Mouse (Mus musculus) liver, postnatal 0 days (tissue): ENCODE results near the gene Krtap9-3. TPM values are rescaled to one million over a fixed set of nuclear protein-coding genes. Genes with fewer than 3 reads are reported as not detected.

Experiments used
- ATAC-seq: fragments of 200-750 bp; cut with Nextera tagmentation; 2 replicates; pipeline ENCODE4 v1.8.0; 2017; ENCODE audit warnings: mild to moderate bottlenecking, moderate library complexity
- DNase-seq: peaks from one replicate; pipeline ENCODE4 v3.0.0-alpha.2; 2016
- H3K27ac ChIP-seq: fragments of 300-500 bp; sonication (generic); 2 replicates; pipeline ENCODE4 v1.5.1; 2014; ENCODE audit warnings: antibody characterized with exemption, moderate library complexity, mild to moderate bottlenecking, low read depth
- H3K27me3 ChIP-seq: fragments of 300-500 bp; sonication (generic); 2 replicates; pipeline ENCODE4 v1.6.1; 2014; ENCODE audit warnings: low read length, control low read depth, mixed read lengths; ENCODE audit not compliant: insufficient read depth
- H3K36me3 ChIP-seq: fragments of 300-500 bp; sonication (generic); replicated peaks from 2 replicates; pipeline ENCODE4 v1.6.1; 2014; ENCODE audit warnings: mild to moderate bottlenecking, control low read depth, low read length, moderate library complexity, mixed read lengths; ENCODE audit not compliant: insufficient read depth
- H3K4me1 ChIP-seq: fragments of 300-500 bp; sonication (generic); 2 replicates; pipeline ENCODE4 v1.6.1; 2014; ENCODE audit warnings: antibody characterized with exemption, mild to moderate bottlenecking, control low read depth; ENCODE audit not compliant: insufficient read depth
- H3K4me2 ChIP-seq: fragments of 300-500 bp; sonication (generic); 2 replicates; pipeline ENCODE4 v1.6.1; 2014; ENCODE audit warnings: low read depth, mild to moderate bottlenecking, low read length, moderate library complexity, mixed read lengths
- H3K4me3 ChIP-seq: fragments of 300-500 bp; sonication (generic); 2 replicates; pipeline ENCODE4 v1.5.1; 2014; ENCODE audit warnings: low read depth, low read length
- H3K9ac ChIP-seq: fragments of 300-500 bp; sonication (generic); replicated peaks from 2 replicates; pipeline ENCODE4 v1.6.1; 2014; ENCODE audit warnings: mild to moderate bottlenecking, moderate library complexity
- H3K9me3 ChIP-seq: fragments of 300-500 bp; sonication (generic); 2 replicates; pipeline ENCODE4 v1.6.1; 2016; ENCODE audit warnings: mild to moderate bottlenecking, control low read depth, low read length, mixed read lengths
- CTCF ChIP-seq: sonication (generic); IDR thresholded peaks from 2 replicates; pipeline ENCODE4 v1.5.1; 2016; ENCODE audit warnings: antibody characterized with exemption, low read depth
- EP300 ChIP-seq: IDR thresholded peaks from 2 replicates; pipeline ENCODE4 v1.6.1; 2016; ENCODE audit warnings: antibody characterized with exemption, low read depth, mild to moderate bottlenecking
- WGBS: fragments of 180-500 bp; shearing (Covaris S2); extraction: QIAGEN DNeasy Blood & Tissue Kit; methylation state at CpG from one replicate; pipeline ENCODE4 v1.1.7; 2014; ENCODE audit not compliant: insufficient replicate concordance; 5-methylcytosine and 5-hydroxymethylcytosine counted together
- polyA plus RNA-seq: library from polyadenylated mRNA; unstranded; fragments of >200 nt; fragmentation: Nextera tagmentation; extraction: Ambion mirVana; gene quantifications from 2 replicates; pipeline ENCODE4 v1.2.1, GENCODE M21; 2015

The Krtap9-3 gene
- polyA plus RNA-seq, 1 experiment from 2014 or later, result not detected

GRCm38 (mm10) chr11:99590981-99591380, 6.9 kb downstream of the Krtap9-3 start, which contains the start of gene Krtap1-3:
Gene Krtap1-3 (minus strand): TSS chr11:99591339.
- no peaks in the 10 kb centered on the region for H3K4me1 ChIP-seq

GRCm38 (mm10) chr11:99585096-99585495, 12.8 kb downstream of the Krtap9-3 start:
- Histone ChIP-seq H3K36me3 (no peaks in the 10 kb centered on the region), H3K27me3 (no peaks in the 10 kb centered on the region), H3K27ac (no peak overlapping the region), H3K4me3 (no peak overlapping the region), H3K9me3 (no peaks in the 10 kb centered on the region), H3K4me1 (no peaks in the 10 kb centered on the region), H3K9ac (no peak overlapping the region), H3K4me2 (no peak overlapping the region)
- WGBS, result 82% methylated on average over 7 of the region's 7 CpGs
- no peak for TF ChIP-seq CTCF
- no peak for TF ChIP-seq EP300
- DNase-seq (no peak), ATAC-seq (no peak)

More at GRCm38 (mm10) chr11:99590981-99591380, 6.9 kb downstream of the Krtap9-3 start, which contains the start of gene Krtap1-3:
- Histone ChIP-seq H3K9ac (no peak within 1 kb of the TSS), H3K36me3 (no peaks in the 10 kb centered on the region), H3K27ac (no peak within 1 kb of the TSS), H3K9me3 (no peaks in the 10 kb centered on the region), H3K27me3 (no peaks in the 10 kb centered on the region), H3K4me2 (no peak within 1 kb of the TSS), H3K4me3 (no peak within 1 kb of the TSS)
- ATAC-seq (no peak), DNase-seq (no peak)
- no peak for TF ChIP-seq EP300
- TF ChIP-seq CTCF, result no peak
- WGBS, result 78% methylated on average over 6 of the region's 6 CpGs

GRCm38 (mm10) chr11:99583245-99583704, 14.6 kb downstream of the Krtap9-3 start, which contains the start of gene Krtap1-4:
Gene Krtap1-4 (minus strand): TSS chr11:99583654.
- WGBS, result 84% methylated on average over 5 of the region's 5 CpGs
- H3K4me3 ChIP-seq, result no peak within 1 kb of the TSS

GRCm38 (mm10) chr11:99581564-99581963, 16.3 kb downstream of the Krtap9-3 start:
- H3K4me3 ChIP-seq, result no peak overlapping the region
- no peak overlapping the region for H3K27ac ChIP-seq
- TF ChIP-seq EP300, result no peak
- no peak for TF ChIP-seq CTCF
- no peaks in the 10 kb centered on the region for H3K4me1 ChIP-seq
- no peaks in the 10 kb centered on the region for H3K9me3 ChIP-seq
- H3K27me3 ChIP-seq, result no peaks in the 10 kb centered on the region
- ATAC-seq, result no peak
- no peak overlapping the region for H3K4me2 ChIP-seq
- WGBS, result 73% methylated on average over 6 of the region's 6 CpGs
- no peak overlapping the region for H3K9ac ChIP-seq
- no peaks in the 10 kb centered on the region for H3K36me3 ChIP-seq
- no peak for DNase-seq

More at GRCm38 (mm10) chr11:99583245-99583704, 14.6 kb downstream of the Krtap9-3 start, which contains the start of gene Krtap1-4:
- ATAC-seq, result no peak
- no peaks in the 10 kb centered on the region for H3K27me3 ChIP-seq
- no peak within 1 kb of the TSS for H3K4me2 ChIP-seq
- TF ChIP-seq EP300, result no peak
- TF ChIP-seq CTCF, result no peak
- H3K36me3 ChIP-seq, result no peaks in the 10 kb centered on the region
- H3K9ac ChIP-seq, result no peak within 1 kb of the TSS
- DNase-seq, result no peak
- H3K4me1 ChIP-seq, result no peaks in the 10 kb centered on the region
- H3K9me3 ChIP-seq, result no peaks in the 10 kb centered on the region
- H3K27ac ChIP-seq, result no peak within 1 kb of the TSS

GRCm38 (mm10) chr11:99581051-99581450, 16.9 kb downstream of the Krtap9-3 start:
- no peaks in the 10 kb centered on the region for H3K9me3 ChIP-seq
- no peaks in the 10 kb centered on the region for H3K4me1 ChIP-seq
- no peak overlapping the region for H3K4me3 ChIP-seq
- H3K9ac ChIP-seq, result no peak overlapping the region
- no peak overlapping the region for H3K27ac ChIP-seq
- no peak for ATAC-seq
- TF ChIP-seq EP300 (no peak), CTCF (no peak)
- no peak overlapping the region for H3K4me2 ChIP-seq
- DNase-seq, result no peak
- H3K36me3 ChIP-seq, result no peaks in the 10 kb centered on the region
- 78% methylated on average over 5 of the region's 5 CpGs for WGBS
- no peaks in the 10 kb centered on the region for H3K27me3 ChIP-seq

- no peak for ATAC-seq
- Histone ChIP-seq H3K9ac (no peak within 1 kb of the TSS), H3K27me3 (no peaks in the 10 kb centered on the region), H3K4me1 (no peaks in the 10 kb centered on the region), H3K9me3 (no peaks in the 10 kb centered on the region), H3K36me3 (no peaks in the 10 kb centered on the region), H3K4me3 (no peak within 1 kb of the TSS), H3K4me2 (no peak within 1 kb of the TSS), H3K27ac (no peak within 1 kb of the TSS)
- DNase-seq, result no peak
- 81% methylated on average over 6 of the region's 6 CpGs for WGBS
- TF ChIP-seq CTCF, result no peak
- no peak for TF ChIP-seq EP300
Measured at GRCm38 (mm10) chr11:99580636-99581035, 17.3 kb downstream of the Krtap9-3 start, which contains the start of gene Krtap1-5. Gene Krtap1-5 (minus strand): TSS chr11:99581016.
